Mouse (Mus musculus) liver, postnatal 0 days (tissue): ENCODE data around the gene Zfp866.

Experiments used
- CTCF ChIP-seq: sonication (generic); IDR thresholded peaks from 2 replicates; pipeline ENCODE4 v1.5.1; 2016; ENCODE audit warnings: antibody characterized with exemption, low read depth
- EP300 ChIP-seq: IDR thresholded peaks from 2 replicates; pipeline ENCODE4 v1.6.1; 2016; ENCODE audit warnings: antibody characterized with exemption, low read depth, mild to moderate bottlenecking

DNA sequence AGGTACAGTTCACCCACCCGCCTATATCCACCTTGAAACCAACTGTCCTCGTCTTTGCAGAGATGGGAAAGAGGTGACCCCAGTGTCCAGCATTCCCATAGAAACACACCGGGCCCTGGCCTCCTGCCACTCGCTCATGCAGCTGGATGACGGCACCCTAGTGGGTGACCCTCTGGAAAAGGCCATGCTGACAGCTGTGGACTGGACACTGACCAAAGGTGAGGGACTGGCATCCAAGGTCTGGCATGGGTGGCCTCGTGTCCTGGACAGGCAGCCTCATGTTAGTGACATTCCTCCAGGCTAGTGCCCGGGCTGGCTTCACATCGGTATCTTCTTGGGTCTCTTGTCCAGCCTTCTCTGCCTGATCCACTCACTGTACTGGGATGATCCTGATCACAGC, 8.3 kb upstream of the Zfp866 start:
- TF ChIP-seq CTCF (no peak), EP300 (no peak)
